Mouse (Mus musculus) left cerebral cortex, adult 9 months (tissue): Measurements from ENCODE around the gene Fis1.
A peak's percentile ranks its signal among the peaks of the same experiment; 100 is the strongest.
"Not testable (repeated sequence)": the region's sequence is repeated elsewhere in the genome, so short reads cannot be mapped to it uniquely, and the experiment has no call there.

Experiments
- DNase-seq, 2 experiments: peaks; one replicate each; pipeline ENCODE4 v3.0.0; 2022; ENCODE audit warnings: low spot score in 2 of 2

The Fis1 gene

DNA sequence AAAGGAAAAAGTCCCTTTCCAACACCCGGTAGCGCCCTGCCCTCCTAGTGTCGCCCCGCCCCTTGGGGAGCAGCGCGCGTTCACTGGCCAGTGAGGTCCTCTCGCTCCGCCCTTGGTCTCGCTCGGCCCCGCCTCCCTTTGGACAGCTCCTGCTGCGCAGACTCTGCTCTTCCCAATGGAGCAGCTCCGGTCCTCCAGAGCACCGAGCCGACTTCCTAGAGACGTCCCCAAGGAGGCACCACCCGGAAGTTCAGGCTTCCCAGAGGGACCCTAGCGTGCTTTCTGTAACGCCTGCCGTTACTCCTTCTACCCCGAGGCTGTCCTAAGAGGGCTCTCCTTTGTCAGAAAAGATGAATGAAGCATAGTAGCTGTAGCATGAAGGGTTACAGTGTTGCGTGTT lies at the start of gene Fis1:
TSS of gene Fis1 (plus strand) at position 261 of the 400 bp plus-strand sequence.
- peak; percentile 89 to 96 for DNase-seq

DNA sequence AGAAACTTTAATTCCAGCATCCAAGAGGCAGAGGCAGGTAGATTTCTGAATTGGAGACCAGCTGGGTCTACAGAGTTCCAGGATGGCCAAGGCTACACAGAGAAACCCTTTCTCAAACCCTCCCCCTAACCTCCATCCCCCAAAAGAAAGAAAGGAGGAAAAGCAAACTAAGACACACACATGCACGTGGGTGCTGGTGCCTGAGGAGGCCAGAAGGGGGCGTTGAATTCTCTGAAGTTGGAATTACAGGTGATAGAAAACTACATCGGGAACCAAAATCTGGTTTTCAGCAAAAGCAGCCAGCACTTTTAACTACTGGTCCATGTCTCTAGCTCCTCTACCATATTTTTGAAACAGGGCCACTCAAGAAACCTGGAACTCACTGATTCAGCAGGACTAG lies 48.5 kb upstream of the Fis1 start:
- DNase-seq: no peak

DNA sequence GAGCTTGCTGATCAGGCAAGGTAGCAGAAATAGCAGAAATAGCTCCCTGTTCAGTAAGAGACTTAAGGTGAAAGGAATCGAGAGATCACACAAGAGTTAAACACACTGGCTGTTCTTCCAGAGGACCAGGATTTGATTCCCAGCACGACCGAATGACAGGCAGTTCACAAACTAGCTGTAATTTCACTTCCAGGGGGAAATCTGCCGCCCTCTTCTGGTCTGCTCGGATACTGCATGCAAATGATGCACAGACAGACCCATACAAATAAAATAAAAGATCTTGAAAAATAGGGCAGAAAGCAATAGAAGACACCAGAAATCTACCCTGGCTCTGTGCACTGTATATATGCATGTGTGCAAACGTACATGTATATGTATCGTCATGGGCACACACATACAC lies 47.4 kb upstream of the Fis1 start:
- no peak for DNase-seq

DNA sequence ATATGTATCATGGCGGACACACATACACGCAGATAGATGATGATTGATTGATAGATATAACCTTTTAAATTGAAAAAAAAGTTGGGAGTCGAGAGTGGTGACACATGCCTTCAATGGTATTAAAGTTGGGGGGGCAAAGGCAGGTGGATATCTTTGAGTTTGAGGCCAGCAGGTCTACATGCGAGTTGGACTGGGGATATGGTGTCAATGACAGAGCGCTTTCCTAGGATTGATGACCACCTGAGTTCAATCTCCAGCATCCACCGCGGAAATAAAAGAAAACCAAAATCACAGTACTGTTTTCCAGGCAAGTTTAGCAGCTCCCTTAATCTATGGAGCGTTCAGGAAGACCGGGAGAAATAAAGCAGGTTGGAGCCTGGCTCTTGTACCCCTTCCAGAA lies 45.5 kb upstream of the Fis1 start:
- DNase-seq: no peak

DNA sequence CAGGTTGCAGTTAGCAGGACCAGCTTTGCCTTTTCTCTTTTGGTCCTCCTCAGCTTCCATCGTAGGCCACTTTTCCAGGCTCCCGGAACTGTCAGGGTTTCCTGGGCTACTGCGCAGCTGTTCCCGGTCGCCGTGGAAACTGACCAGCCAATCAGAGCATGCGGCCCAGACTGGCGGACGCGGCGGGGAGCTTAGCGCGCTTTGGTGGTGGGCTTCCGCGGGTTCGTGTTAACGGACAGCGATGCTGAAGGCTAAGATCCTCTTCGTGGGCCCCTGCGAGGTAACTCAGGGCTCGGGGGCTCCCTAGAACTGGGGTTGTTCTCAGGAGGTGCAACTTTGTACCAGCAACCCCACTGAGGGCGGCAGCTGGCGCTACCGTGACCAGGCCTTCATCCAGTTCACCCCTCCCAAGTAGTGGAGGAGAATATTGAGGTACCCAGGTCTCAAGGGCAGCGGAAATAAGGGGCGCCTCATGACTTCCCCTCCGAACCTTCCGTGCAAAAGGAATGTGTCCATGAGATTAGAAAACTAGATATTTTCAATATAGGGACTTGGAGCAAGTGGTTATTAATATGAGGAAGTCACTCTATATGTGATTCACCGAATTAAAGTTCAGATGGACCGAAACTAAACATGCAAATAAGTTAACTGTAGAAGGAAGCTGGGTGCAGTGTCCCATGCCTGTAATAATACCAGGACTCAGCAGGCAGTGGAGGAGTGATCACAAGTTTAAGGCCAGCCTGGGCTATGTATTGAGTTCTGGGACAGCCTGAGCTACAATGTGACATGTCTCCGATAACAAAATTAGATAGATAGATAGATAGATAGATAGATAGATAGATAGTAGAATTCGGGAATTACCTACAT lies 44.9 kb upstream of the Fis1 start, which contains the start of gene Ift22:
TSS of gene Ift22 (plus strand) at position 160 of the 867 bp plus-strand sequence.
- peak; percentile 83 to 95 for DNase-seq

DNA sequence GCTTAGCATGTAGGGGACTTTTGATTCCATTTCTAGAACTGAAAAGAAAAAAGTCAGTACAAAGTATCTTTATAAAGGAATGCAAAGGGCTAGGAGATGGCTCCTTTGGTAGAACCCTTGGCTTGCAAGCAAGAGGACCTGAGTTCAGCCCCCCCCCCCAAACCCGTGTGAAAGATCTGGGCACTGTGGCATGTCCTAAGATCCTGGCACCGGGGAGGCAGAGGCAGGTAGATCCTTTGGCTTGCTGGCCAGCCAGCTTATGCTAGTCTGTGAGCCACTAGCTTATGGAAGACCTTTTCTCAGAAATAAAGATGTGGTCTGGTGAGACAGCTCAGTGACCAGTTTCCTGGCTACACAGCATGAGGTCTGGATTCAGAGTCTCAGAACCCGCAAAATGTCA lies 38.9 kb upstream of the Fis1 start:
- DNase-seq: no peak

DNA sequence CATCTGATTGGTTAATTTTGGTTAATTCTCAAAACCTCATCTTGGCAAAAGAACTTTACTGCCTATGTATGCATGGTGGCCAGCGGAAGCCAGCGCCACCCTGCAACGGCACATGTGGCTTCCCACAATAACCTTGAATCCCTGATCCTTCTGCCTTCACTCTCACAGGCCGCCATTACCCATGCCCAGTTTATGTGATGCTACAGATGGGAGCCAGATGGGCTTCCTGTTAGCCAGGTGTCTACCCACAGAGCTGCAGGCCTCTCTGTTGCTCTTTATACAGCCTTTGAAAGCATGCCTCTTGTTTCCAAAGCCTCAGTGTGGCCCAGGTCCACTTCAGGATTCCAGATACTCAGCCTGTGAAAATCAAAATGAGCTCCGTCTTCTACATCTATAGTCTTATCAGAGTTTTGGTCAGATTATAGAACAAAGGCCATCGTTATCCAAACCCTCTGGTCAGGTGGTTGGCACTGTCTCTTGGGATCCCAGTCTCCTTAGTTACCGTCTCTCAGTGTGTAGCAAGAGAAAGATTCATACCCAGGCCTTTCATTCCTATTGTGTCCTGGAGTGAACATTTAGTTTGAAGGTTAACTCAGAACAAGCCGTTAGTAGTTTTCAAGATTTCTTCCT lies 35.3 kb upstream of the Fis1 start:
- no peak for DNase-seq

DNA sequence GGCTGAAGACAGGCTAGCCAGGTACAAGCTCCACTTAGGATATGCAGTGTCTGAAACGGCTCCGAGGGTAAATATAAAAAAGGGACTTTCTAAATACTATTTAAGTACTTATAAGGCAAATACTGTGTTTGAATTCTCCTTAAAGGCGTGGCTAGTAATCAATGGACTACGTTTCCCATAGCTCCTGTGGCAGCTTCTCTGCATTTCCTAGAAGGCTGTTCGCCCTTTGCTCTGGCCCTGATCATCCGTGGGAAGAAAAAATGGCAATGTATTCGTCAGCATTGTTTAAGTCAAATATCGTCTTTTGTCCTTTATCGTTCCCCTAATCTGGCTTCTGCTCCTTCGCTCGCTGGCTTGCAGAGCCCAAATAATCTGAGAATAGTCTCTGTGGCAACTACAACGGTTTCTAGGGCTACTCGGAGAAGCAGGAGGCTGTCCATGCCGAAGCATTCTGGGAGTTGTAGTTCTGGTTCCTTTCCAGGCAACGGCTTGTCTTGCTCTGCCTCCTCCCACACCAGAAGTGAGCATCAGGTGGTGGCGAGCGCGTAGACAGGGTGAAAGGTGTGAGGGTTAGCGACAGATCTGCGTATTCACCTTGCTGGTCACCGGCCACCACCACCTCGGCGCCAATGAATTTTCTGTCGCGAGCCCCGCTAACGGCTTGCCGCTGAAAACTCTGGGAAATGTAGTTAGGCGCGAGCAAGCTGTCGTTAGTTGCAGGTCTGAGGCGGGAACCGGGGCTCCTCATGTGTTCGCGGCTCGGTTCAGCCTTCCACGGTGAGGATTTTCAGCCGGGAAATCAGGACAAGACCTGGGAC lies 34.2 kb upstream of the Fis1 start:
- peak; percentile 65 to 83 for DNase-seq

DNA sequence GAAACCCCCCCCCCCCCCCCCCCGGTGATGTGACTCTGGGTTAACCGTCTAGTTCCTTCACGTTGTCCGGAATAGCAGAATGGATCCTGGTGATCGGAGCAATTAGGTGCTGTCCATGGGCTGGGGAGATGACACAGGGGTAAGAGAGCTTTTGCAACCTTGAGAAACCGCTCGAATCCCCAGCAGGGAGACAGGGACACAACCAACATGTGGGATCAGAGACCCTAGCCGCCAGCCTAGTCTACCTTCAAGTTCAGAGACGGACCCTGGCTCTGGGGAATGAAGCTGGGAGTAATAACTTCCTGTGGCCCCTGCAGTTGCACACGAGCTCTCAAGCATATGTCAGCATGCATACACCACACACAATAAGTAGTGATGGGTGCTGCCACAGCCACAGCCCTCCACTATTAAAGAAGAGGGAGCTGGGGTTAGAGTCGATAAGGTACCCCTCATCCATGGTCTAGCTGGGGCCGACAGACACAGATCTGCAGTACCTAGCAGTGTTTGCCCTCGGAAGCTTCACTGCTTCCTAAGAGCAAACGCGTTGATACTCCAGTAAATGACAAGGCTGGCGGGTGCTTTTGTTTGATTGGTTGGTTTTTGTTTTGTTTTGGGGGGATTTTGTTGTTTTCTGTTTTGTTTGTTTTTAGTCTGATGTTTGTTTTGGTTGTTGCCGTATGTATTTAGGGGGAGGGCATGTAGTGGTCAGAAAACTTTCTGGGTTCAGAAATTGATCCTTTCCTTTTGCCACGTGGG lies 33.4 kb upstream of the Fis1 start:
- no peak for DNase-seq

DNA sequence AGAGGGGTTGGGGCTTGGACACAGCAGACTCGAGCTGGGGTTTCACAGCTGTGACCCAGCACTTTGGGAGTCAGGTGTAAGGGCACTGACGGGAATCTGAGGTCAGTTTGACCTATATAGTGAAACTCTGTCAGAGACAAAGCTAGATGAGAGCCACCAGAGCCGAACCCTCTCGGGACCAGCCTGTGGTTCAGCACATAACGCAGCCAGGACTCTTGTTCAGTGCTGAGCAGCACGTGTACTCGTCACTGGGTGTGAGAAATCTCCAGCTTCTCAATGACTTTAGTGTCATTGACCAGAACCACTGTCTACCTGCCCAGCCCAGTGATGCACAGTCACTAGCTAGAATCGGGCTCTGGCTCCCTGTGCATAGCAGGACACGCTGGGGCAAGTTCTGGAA lies 30.2 kb upstream of the Fis1 start:
- no peak for DNase-seq

DNA sequence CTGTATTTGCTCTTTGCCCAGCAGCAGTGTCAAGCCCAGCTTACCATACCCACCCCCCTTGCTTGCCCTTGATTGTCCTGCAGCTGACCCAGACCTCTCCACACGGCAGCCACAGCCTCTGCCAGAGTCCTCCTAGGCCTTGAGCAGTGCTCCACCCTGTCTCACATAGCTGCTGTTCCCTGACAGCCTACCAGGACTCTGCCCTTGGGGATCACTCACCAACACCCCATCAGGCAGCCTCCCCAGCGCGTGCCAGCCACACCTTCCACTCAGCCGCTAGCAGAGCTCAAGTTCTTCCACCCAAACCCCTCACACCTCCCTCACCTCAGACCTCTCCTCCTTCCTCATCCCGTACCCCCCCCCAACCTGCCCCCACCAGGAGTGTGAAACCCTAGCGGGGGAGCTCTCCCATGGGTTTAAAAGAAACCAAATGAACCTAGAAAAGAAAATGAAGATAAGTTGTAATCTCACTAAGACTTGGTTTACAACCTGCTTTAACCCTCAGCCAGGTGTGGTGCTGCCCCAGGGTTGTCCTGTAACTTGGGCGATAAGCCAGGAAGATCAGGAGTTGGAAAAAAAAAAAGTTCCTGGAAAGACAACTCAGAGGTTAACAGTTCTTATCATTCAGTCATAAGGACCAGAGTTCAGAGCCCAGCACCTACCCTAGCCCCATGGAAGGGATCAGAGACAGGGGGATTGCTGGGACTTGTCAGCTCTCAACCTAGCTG lies 29.2 kb upstream of the Fis1 start:
- no peak for DNase-seq

DNA sequence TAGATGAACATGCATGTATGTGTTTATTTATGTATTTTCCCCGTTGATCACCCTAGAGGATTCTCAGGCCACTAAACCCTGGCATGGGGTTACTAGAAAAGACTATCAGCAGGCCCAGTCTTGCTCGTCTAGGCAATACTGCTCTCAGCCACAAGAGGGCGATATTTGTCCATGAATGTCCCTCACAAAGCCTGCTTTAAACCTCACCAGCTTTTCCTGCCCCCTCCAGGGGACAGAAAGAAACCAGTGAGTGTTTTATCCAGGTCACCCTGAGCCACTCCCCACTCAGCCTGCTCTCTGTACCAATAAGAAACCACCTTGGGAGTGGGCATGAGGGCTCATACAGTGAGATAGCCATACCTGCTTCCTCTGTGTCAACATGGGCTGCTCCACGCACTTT lies 24.0 kb upstream of the Fis1 start:
- peak in 1 of 2 experiments; percentile 89 for DNase-seq

DNA sequence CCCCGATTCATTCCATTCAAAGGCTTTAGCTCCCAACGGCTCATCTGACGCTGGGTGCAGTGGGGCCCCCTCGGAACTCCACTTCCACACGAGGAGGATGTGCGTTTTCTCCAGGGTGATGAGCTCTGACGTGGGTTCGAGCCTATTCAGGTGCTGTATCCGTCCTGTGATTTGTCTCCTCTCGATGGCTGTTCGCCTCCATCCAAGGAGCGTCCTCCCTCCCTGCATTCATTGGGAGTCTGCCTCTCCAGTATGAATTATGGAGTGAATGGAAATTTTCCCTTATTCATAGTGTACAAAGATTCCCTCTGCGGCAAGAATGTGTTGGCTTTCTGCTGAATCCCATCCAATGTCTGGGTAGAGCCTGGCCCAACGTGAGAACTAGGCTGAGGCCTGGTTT lies 21.2 kb upstream of the Fis1 start:
- DNase-seq: peak in 1 of 2 experiments; percentile 17

DNA sequence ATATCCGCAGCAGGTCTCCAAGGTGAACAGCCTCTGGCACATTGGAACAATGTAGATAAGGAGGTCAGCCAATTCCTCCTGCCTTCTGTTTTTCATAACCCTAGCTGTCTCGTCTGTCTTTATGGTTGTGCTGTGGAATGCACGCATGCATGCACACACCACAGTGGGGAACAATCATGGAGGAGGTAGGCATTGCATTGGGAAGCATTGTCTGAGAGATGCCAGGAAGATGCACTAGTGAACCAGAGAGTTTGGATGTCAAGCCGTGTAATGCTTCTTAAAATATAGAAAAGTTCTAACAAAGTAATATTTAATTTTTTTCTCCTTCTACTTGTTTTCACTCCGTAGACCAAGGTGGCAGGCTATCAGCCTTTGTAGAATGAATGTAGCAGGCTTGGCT lies 20.1 kb upstream of the Fis1 start:
- DNase-seq: no peak

DNA sequence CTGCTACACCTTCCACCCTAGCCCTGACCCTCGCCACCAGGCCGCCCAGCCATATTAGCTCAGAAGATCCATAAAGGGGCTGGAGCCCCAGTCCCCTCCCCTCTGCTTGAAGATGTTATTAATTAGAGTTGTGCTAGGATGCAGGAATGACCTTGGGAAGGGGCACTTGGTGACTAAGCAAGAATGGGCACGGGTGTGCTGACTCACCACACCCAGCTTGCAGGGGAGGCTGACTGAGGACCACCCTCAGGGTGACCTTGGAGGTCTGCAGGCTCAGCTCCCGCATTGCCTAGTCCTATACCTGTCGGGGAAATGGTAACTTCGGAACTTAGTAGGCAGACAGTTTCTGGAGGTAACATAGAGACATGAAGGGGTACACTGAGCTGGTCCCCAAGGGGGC lies 19.1 kb upstream of the Fis1 start:
- DNase-seq: no peak

DNA sequence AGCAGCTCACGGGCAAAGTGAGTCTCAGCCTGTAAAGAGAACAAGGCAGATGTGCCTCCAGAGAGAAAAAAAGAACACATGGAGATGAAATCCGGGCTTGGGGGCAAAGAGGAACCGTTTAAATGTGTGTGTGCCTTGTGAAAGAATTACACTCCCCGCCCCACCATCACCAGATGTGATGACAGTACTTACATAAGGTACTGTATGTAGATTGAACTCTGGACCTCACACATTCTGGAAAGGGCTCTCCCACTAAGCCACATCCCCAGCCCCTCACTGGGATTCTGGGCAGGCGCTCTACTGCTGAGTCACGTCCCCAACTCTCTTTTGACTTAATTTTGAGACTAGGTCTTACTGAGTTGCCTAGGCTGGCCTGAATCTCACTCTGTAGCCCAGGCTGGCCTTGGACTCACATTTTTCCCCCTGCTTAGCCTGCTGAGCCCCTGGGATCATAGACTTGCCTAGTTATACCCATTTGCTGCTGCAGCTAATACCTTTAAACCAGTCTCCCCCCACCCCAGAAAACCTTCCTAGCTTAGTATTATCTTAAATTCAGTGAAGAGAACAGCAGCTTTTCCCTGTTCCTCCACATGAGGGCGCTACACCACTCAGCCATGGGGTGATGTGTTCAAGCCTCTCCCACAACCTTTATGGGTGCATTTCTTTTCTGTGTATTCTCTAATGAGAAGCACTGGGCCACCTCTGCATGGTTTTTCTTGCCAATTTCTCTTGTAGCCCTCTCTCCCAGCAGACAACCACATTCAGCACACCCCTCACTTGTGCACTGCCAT lies 17.0 kb upstream of the Fis1 start:
- DNase-seq: no peak

DNA sequence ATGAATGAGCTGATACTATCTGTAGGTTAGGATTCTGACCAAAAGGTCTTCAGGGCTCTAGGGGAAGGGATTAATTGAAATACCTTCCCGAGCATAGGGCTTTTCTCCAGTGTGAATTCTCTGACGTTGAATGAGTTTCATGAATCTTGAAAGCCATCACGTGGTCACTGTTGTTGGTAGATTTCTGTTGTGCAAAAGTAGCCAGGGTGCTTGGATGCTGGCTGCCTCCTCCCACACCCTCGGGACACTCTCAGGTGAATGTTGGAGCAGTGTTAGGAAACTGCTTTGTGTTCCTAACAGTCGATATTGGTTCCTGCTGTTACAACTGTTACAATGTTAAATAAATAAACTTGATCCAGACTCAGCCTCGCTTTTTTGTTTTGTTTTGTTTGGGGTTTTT lies 16.3 kb upstream of the Fis1 start:
- no peak for DNase-seq

DNA sequence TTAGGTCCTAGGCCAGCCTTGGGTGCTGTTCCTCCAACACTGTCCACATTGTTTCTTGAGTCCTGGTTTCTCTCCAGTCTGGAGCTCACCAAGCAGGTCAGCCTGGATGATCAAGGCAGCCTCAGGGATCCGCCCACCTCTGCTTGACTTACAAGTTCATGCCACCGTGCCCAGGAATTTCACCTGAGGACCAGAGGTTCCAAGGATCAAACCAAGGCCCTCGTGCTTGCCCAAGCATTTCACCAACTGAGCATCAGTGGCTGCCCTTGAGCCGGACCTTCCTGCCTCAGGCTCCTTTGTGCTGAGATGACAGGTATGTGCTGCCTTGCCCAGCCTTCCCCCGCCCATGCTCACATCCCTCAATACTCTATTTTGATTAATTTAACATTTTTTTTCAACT lies 15.5 kb upstream of the Fis1 start:
- no peak for DNase-seq

DNA sequence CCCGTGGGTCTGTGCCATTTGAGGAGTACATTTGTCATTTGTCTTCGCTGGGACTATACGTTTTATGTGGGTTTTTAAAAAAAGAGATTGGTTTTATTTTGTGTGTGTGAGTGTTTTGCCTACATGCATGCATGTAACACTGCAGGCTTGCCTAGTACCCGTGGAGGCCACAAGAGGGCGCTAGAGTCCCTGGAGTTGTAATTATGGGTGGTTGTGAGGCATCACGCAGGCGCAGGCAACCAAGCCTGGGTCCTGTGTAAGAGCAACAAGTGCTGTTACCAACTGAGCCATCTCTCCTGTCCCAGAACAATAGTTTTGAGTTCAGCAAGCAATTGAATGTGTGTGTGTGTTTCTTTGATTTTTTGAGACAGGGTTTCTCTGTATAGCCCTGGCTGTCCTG lies 13.8 kb upstream of the Fis1 start:
- DNase-seq: no peak

DNA sequence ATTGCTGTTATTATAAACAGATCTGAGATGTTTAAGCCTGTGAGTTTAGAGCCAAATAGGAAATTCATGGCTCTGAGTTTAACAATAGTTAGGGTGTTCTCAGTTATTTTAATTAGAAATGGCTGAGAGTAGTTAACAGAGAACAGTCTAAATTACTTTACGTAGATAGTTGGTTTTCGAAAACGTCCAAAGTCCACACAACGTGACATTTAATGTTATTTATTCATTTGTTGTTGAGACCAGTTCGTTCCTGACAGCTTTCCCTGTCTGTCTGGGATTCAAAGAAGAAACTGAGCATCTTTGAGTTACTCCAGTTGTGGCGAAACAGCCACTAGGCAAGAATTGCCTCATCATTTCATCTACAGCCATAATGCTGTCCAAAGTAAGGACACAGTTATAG lies 13.0 kb upstream of the Fis1 start:
- not testable (repeated sequence) for DNase-seq
